Mouse (Mus musculus) cortical plate, adult 2 months (tissue): ENCODE results near the gene Ppp4r3b. TPM values are rescaled to one million over a fixed set of nuclear protein-coding genes. Genes with fewer than 3 reads are reported as not detected.

Experiments used
- H3K27ac ChIP-seq: fragments of 200-500 bp; 2 replicates; pipeline ENCODE4 v1.5.1; 2012; ENCODE audit warnings: low read length, control low read depth, inconsistent platforms; ENCODE audit not compliant: insufficient read depth
- H3K4me1 ChIP-seq: fragments of 200-500 bp; 2 replicates; pipeline ENCODE4 v1.6.1; 2011; ENCODE audit warnings: low read length; ENCODE audit not compliant: control insufficient read depth, insufficient read depth
- H3K4me3 ChIP-seq: fragments of 200-500 bp; 2 replicates; pipeline ENCODE4 v1.5.1; 2011; ENCODE audit warnings: mild to moderate bottlenecking, low read length, control low read depth; ENCODE audit not compliant: insufficient read depth
- CTCF ChIP-seq: fragments of 200-500 bp; IDR thresholded peaks from 2 replicates; pipeline ENCODE4 v1.5.1; 2011; ENCODE audit warnings: mild to moderate bottlenecking, control low read depth, low read length; ENCODE audit not compliant: insufficient read depth; ENCODE audit errors: extremely low read depth
- POLR2A ChIP-seq: fragments of 200-500 bp; IDR thresholded peaks from 2 replicates; pipeline ENCODE4 v1.6.1; 2011; ENCODE audit warnings: mild to moderate bottlenecking, low read length, control low read depth; ENCODE audit not compliant: insufficient read depth; ENCODE audit errors: extremely low read depth
- polyA plus RNA-seq: library from polyadenylated mRNA; depleted of rRNA; stranded (reverse); fragments of >200 nt; gene quantifications from 2 replicates; pipeline ENCODE4 v1.2.3, GENCODE M21; 2012

Gene Ppp4r3b
- polyA plus RNA-seq, 1 experiment, result 18.4 TPM

DNA sequence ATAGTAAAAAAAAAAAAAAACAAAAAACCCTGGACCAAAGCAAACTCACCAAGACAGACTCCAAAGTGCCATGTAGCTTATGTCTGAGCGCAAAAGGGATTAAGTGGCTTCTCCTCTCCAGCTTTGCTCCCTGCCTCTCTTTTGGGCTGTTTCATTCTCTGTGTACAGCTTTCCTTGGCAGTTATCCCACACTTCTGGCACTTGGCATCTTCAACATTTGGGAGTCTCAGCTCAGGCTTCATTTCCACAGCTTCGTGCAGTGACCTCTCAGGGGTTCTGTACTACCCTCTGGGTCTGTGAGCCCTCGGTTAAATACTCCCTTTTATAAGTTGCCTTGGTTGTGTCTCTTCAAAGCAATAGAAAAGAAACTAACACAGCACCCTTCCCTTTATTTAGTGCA lies 8.0 kb downstream of the Ppp4r3b start:
- no peaks in the 10 kb centered on the region for H3K4me1 ChIP-seq
- TF ChIP-seq POLR2A, result no peak
- TF ChIP-seq CTCF, result no peak
- no peak overlapping the region for H3K4me3 ChIP-seq
- H3K27ac ChIP-seq, result no peak overlapping the region

DNA sequence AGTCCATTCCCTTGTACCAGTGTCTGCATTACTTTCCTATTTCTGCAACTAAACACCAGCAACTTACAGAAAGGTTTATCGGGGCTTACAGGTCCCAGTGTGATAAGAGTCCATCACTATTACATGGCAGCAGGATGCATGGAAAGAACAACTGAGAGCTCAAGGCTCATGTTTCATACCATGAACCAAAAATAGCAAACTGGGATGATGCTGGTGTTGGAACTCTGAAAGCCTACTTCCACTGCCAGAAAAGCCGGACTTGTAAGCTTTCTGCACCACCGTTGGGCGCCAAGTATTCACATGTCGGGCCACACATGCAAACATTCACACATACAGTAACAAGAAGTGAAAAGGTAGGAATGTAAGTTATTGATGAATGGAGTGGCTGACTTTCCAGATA lies 9.1 kb downstream of the Ppp4r3b start:
- Histone ChIP-seq H3K27ac (no peak overlapping the region), H3K4me1 (no peaks in the 10 kb centered on the region), H3K4me3 (no peak overlapping the region)
- TF ChIP-seq POLR2A, result no peak
- TF ChIP-seq CTCF, result no peak

DNA sequence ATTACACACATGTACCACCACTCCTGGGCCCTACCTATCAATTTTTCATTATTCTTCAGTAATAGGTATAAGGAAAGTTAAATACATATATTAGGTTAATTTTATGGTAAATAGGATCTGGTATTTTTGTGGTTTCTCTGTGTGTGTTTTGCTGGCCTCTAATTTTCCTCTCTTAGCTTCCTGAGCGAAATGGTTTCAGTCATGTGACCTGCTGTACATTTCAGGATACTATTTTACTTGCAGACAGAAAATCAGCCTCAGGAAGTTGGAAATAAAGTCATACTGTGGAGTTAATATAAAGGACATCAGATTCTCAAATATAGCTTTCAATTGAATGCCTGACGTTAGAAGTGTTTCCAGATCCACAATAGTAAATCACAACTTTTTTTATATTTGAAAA lies 16.3 kb downstream of the Ppp4r3b start:
- no peak overlapping the region for H3K4me3 ChIP-seq
- no peak overlapping the region for H3K27ac ChIP-seq
- no peaks in the 10 kb centered on the region for H3K4me1 ChIP-seq
- TF ChIP-seq CTCF, result no peak
- no peak for TF ChIP-seq POLR2A

DNA sequence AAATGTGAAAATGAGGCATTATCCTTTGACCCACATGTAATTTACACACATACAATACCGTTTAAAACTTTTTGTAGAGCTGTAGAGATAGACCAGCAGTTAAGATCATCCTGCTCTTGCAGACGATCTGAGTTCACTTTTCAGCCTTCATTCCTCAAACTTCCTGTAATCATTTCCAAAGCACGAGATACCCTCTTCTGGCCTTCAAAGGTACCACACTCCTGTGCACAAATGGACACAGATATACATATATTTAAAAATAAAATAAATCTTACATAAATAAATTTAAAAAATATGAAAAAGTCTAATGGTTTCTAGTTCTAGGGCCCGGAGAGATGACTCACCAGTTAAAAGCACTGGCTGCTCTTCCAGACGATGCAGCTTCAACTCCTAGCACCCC lies 31.0 kb downstream of the Ppp4r3b start:
- no peaks in the 10 kb centered on the region for H3K4me1 ChIP-seq
- TF ChIP-seq POLR2A, result no peak
- no peak for TF ChIP-seq CTCF
- H3K4me3 ChIP-seq, result no peak overlapping the region
- no peak overlapping the region for H3K27ac ChIP-seq

DNA sequence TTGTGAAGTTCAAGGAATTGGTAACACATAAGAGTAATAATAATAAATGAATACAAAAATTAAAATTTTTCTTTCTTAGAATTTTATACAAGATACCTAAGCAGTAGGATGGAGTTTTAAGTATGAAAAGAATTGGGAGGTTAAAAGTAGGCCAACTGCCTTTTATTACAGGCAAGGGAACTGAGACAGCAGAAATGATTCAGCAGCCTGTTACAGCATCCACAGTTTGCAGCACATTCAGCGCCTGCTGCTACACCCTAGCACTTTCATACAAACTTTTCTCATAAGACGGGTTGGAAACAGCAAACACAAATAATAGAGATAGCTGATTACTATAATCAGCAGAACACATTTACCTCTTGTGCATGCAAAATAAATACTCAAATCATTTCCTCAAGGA lies 37.1 kb downstream of the Ppp4r3b start:
- Histone ChIP-seq H3K4me3 (no peak overlapping the region), H3K4me1 (no peaks in the 10 kb centered on the region), H3K27ac (no peak overlapping the region)
- TF ChIP-seq CTCF (no peak), POLR2A (no peak)

DNA sequence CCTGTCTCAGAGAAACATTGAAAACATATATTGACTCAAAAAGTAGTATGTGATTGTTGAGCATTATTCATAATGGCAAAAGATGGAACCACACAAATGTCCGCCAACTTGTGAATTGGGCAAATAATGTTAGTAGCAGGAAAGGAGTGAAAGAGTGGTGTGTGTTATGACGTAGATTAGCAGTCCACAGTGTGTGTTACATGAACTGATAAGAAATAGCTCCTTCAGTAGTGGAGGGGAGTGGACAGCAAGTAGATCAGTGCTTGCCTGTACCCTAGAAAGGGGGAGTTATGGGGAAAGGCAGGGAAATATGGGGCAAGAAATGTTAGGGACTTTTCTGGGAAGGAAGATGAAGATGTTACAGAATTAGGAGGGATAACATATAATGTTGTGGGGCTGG lies 43.5 kb downstream of the Ppp4r3b start:
- no peaks in the 10 kb centered on the region for H3K4me1 ChIP-seq
- TF ChIP-seq POLR2A, result no peak
- TF ChIP-seq CTCF, result no peak

DNA sequence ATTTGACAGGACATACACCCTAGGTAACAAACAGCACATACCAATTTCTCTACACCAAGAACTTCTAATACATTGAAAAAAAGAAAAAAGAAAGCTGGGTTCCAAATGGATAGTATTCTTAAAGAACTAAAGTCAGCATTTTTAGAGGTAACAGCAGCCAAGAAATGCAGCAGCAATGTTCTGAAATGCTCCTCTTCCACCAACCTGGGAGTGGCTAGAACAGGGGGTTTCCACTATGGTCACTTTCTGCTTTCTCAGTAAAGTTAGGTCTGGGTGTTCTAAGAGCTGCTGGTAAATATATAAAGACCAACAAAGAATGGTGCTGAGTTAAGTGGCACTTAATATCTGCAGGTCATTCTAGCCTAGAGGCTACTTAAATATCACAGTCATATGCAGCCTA lies 46.4 kb downstream of the Ppp4r3b start:
- Histone ChIP-seq H3K4me1 (no peaks in the 10 kb centered on the region; the same call in 1 of the 2 replicates), H3K27ac (no peak overlapping the region), H3K4me3 (no peak overlapping the region)
- TF ChIP-seq POLR2A (no peak), CTCF (no peak)

More for the DNA sequence above, 43.5 kb downstream of the Ppp4r3b start:
- no peak overlapping the region for H3K27ac ChIP-seq
- no peak overlapping the region for H3K4me3 ChIP-seq

DNA sequence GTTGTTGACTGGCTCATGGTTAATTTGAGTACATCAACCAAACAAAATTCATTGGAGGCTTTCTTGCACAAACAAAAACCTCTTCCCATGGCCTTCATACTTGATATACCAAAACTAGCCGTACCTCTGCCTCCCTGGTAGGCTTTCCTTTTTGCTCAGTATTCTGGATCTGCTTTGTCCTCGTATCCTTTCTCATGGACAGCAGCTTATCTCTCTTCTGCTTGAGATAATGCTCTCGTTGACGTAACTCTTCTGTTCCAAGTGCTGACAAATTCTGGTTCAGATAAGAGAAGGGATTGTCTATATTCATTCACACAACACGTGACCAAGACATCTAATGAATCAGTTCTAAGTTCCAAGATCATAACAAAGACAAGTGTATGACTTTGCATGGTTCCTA lies 49.6 kb downstream of the Ppp4r3b start:
- Histone ChIP-seq H3K4me1 (no peaks in the 10 kb centered on the region; the same call in 1 of the 2 replicates), H3K4me3 (no peak overlapping the region), H3K27ac (no peak overlapping the region)
- TF ChIP-seq POLR2A (no peak), CTCF (no peak)

DNA sequence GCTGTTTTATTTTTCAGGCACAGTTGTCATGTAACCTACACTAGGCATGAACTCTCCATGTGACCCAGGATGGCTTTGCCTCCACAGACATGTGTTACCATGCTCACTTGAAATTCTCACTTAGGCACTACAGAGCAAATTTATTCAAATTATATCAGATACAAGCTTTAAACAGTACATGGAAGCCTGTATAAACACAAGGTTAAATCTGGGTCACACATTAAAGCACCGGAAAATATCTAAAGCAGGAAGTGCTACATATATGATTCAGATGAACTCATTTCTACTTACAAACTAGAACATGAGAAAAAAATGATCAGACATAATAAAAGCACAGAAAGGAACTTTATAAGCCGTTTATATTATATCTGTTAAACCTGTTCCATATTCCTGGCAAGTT lies 52.1 kb downstream of the Ppp4r3b start:
- no peaks in the 10 kb centered on the region; the same call in 1 of the 2 replicates for H3K4me1 ChIP-seq
- TF ChIP-seq POLR2A (no peak), CTCF (no peak)
- no peak overlapping the region for H3K4me3 ChIP-seq
- no peak overlapping the region for H3K27ac ChIP-seq

DNA sequence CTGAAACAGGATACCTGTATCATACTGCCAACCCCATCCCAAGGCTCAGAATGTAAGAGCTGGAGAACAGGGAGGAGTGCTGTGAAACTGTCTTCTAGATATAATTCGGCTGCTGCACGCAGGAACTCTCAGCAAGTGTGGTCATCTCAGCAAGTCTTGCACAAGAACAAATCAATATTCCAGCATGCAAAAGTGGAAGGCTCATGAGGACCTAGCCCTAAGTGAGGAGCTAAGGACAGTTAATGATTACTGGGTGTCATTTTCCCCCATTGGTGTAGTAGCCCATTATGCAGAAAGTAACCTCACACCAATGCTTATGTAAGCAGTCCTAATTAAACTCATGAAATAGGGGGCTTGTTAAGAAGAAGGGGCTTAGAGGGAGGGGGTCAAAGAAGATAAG lies 56.3 kb downstream of the Ppp4r3b start:
- Histone ChIP-seq H3K27ac (no peak overlapping the region), H3K4me3 (no peak overlapping the region), H3K4me1 (no peaks in the 10 kb centered on the region)
- TF ChIP-seq POLR2A (no peak), CTCF (no peak)
